ENCODE assay signal across 13 mouse cellular contexts in the genomic region with DNA sequence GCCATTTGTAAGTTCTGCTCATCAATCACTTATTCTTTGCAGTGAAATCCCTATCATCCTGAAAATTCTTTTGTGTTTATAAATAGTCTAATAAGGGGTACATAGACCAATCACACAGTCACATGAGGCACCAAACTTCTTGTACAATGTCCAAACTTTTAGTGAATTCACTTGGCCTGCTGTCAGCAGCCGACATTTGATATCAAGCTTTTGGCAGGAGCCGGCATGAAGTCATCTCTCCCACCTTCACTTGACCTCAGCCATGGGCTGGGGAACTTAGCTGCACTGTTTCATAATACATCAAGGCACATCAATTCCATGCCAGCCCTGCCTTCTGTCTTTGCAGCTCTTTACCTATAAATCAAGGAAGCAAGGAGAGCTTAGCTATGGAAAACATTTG.
DNase-seq lines count a peak whose midpoint lies in the region; ATAC-seq and TF ChIP-seq lines count a peak whose summit lies in the region.
"Had no signal": no experiment of that assay in that cellular context is flagged by ENCODE, and none has a peak within 500 bp of the region (broad histone marks: within the 10 kb centered on the region; RNA-seq: fewer than 3 reads in every experiment).

No protein-coding gene starts in this region.

- H3K27me3 ChIP-seq in liver, adult 2 months (ENCODE audit: control insufficient read depth, insufficient read depth, low read length) = no peaks in the 10 kb centered on the region
- H3K27me3 ChIP-seq in liver, postnatal 0 days (ENCODE audit: insufficient read depth, low read length) = no peaks in the 10 kb centered on the region
- no peaks in the 10 kb centered on the region for H3K27me3 ChIP-seq in heart, postnatal 0 days (ENCODE audit: control insufficient read depth, insufficient read depth, low read length)
- no peaks in the 10 kb centered on the region for H3K27me3 ChIP-seq in hindbrain, embryonic 12.5 days
- H3K27me3 ChIP-seq in hindbrain, embryonic 14.5 days (ENCODE audit: control insufficient read depth, insufficient read depth, low read length) = no peaks in the 10 kb centered on the region
- H3K27me3 ChIP-seq: stomach, embryonic 15.5 days had no signal

- no peak overlapping the region for H3K4me3 ChIP-seq in liver, adult 2 months (ENCODE audit: insufficient read depth, low read depth, low read length)
- H3K4me3 ChIP-seq in liver, postnatal 0 days (ENCODE audit: low read depth, low read length) = no peak overlapping the region
- no peak overlapping the region for H3K4me3 ChIP-seq in heart, postnatal 0 days (ENCODE audit: low read depth, low read length)
- no peak overlapping the region for H3K4me3 ChIP-seq in hindbrain, embryonic 12.5 days
- H3K4me3 ChIP-seq in hindbrain, embryonic 14.5 days (replicated peaks; ENCODE audit: low read length) = no peak overlapping the region
- H3K4me3 ChIP-seq: myocyte; stomach, embryonic 15.5 days had no signal

- no peaks in the 10 kb centered on the region for H3K9me3 ChIP-seq in liver, postnatal 0 days (ENCODE audit: low read length)
- H3K9me3 ChIP-seq in heart, postnatal 0 days (replicated peaks; ENCODE audit: control insufficient read depth, low read length) = no peaks in the 10 kb centered on the region
- no peaks in the 10 kb centered on the region for H3K9me3 ChIP-seq in hindbrain, embryonic 12.5 days (replicated peaks)
- no peaks in the 10 kb centered on the region for H3K9me3 ChIP-seq in hindbrain, embryonic 14.5 days (ENCODE audit: control insufficient read depth, low read length)
- H3K9me3 ChIP-seq: stomach, embryonic 15.5 days had no signal

- no peak overlapping the region for H3K4me2 ChIP-seq in liver, postnatal 0 days (ENCODE audit: low read depth, low read length)
- no peak overlapping the region for H3K4me2 ChIP-seq in heart, postnatal 0 days (ENCODE audit: low read depth, low read length)
- H3K4me2 ChIP-seq in hindbrain, embryonic 12.5 days (replicated peaks) = no peak overlapping the region
- no peak overlapping the region for H3K4me2 ChIP-seq in hindbrain, embryonic 14.5 days (replicated peaks)
- H3K4me2 ChIP-seq: stomach, embryonic 15.5 days had no signal

- DNase-seq in liver, adult 2 months (ENCODE audit: extremely low read depth, low read depth, low spot score) = peak; percentile 13
- DNase-seq in liver, postnatal 0 days = no peak
- DNase-seq in adrenal gland, postnatal 25 days = peak; percentile 9
- peak; percentile 27 for DNase-seq in gastrocnemius, postnatal 25 days
- peak; percentile 88 for DNase-seq in heart, postnatal 0 days (ENCODE audit: low spot score)
- no peak for DNase-seq in left cerebral cortex, adult 9 months (ENCODE audit: low spot score in 2 of 2)
- DNase-seq in hindbrain, embryonic 14.5 days (ENCODE audit: low spot score) = no peak
- DNase-seq: kidney, adult 11 months; liver; right cerebral cortex, adult 18-20 months had no signal

- H3K79me2 ChIP-seq in liver, adult 2 months (ENCODE audit: control insufficient read depth, insufficient read depth, low read length) = no peaks in the 10 kb centered on the region

- H3K4me1 ChIP-seq in liver, adult 2 months (ENCODE audit: control insufficient read depth, insufficient read depth, low read length) = no peaks in the 10 kb centered on the region
- H3K4me1 ChIP-seq in liver, postnatal 0 days (ENCODE audit: insufficient read depth) = no peaks in the 10 kb centered on the region
- H3K4me1 ChIP-seq in heart, postnatal 0 days (ENCODE audit: control insufficient read depth, insufficient read depth) = peaks cover 8% of the 10 kb centered on the region; the same call in 1 of the 2 replicates
- no peaks in the 10 kb centered on the region for H3K4me1 ChIP-seq in hindbrain, embryonic 12.5 days
- H3K4me1 ChIP-seq in hindbrain, embryonic 14.5 days (replicated peaks; ENCODE audit: control insufficient read depth, insufficient read depth, low read length) = no peaks in the 10 kb centered on the region
- H3K4me1 ChIP-seq: stomach, embryonic 15.5 days had no signal

- WGBS in liver, adult 2 months = 57% methylated on average over 2 of the region's 2 CpGs
- 65% methylated on average over 2 of the region's 2 CpGs for WGBS in liver, postnatal 0 days (ENCODE audit: insufficient replicate concordance)
- 24% methylated on average over 2 of the region's 2 CpGs for WGBS in heart, postnatal 0 days
- 83% methylated on average over 2 of the region's 2 CpGs for WGBS in hindbrain, embryonic 12.5 days
- 83% methylated on average over 2 of the region's 2 CpGs for WGBS in hindbrain, embryonic 14.5 days

- no peak for TF ChIP-seq EP300 in liver, postnatal 0 days (IDR thresholded peaks at IDR 0.05; ENCODE audit: low read depth)
- no peak for TF ChIP-seq EP300 in heart, postnatal 0 days (IDR thresholded peaks at IDR 0.05; ENCODE audit: low read depth)

- no peaks in the 10 kb centered on the region for H3K36me3 ChIP-seq in liver, adult 2 months (ENCODE audit: control insufficient read depth, insufficient read depth, low read length)
- no peaks in the 10 kb centered on the region for H3K36me3 ChIP-seq in liver, postnatal 0 days (replicated peaks; ENCODE audit: insufficient read depth, low read length)
- no peaks in the 10 kb centered on the region for H3K36me3 ChIP-seq in heart, postnatal 0 days (replicated peaks; ENCODE audit: control insufficient read depth, insufficient read depth, low read length)
- no peaks in the 10 kb centered on the region for H3K36me3 ChIP-seq in hindbrain, embryonic 12.5 days
- no peaks in the 10 kb centered on the region for H3K36me3 ChIP-seq in hindbrain, embryonic 14.5 days (replicated peaks; ENCODE audit: control insufficient read depth, insufficient read depth)
- H3K36me3 ChIP-seq: stomach, embryonic 15.5 days had no signal

- H3K27ac ChIP-seq in liver, adult 2 months (replicated peaks; ENCODE audit: insufficient read depth, low read depth, low read length) = no peak overlapping the region
- H3K27ac ChIP-seq in liver, postnatal 0 days (ENCODE audit: low read depth) = no peak overlapping the region
- peak overlapping the region; percentile 54 for H3K27ac ChIP-seq in heart, postnatal 0 days (ENCODE audit: low read depth)
- H3K27ac ChIP-seq in hindbrain, embryonic 12.5 days = no peak overlapping the region
- H3K27ac ChIP-seq in hindbrain, embryonic 14.5 days = no peak overlapping the region
- H3K27ac ChIP-seq: stomach, embryonic 15.5 days had no signal

- TF ChIP-seq CTCF in liver, adult 2 months (IDR thresholded peaks at IDR 0.05; ENCODE audit: low read depth, low read length) = no peak
- no peak for TF ChIP-seq CTCF in liver, postnatal 0 days (IDR thresholded peaks at IDR 0.05; ENCODE audit: low read depth)
- no peak for TF ChIP-seq CTCF in heart, postnatal 0 days (IDR thresholded peaks at IDR 0.05; ENCODE audit: low read depth)

- no peak overlapping the region for H3K9ac ChIP-seq in liver, adult 2 months (ENCODE audit: low read depth, low read length)
- H3K9ac ChIP-seq in liver, postnatal 0 days (replicated peaks) = no peak overlapping the region
- no peak overlapping the region for H3K9ac ChIP-seq in heart, postnatal 0 days (replicated peaks; ENCODE audit: low read depth, low read length)
- H3K9ac ChIP-seq in hindbrain, embryonic 12.5 days = no peak overlapping the region
- no peak overlapping the region for H3K9ac ChIP-seq in hindbrain, embryonic 14.5 days
- H3K9ac ChIP-seq: stomach, embryonic 15.5 days had no signal

- TF ChIP-seq POLR2A in liver, adult 2 months (IDR thresholded peaks at IDR 0.05; ENCODE audit: extremely low read depth, insufficient read depth, low read length) = no peak

- no peak for ATAC-seq in liver, postnatal 0 days
- ATAC-seq in heart, postnatal 0 days (ENCODE audit: insufficient read depth, low read depth) = peak; percentile 98
- no peak for ATAC-seq in hindbrain, embryonic 12.5 days (ENCODE audit: low FRiP score)
- no peak for ATAC-seq in hindbrain, embryonic 14.5 days (ENCODE audit: low FRiP score)

Comparison
In these comparisons a context has a peak if more than half of its experiments do, and no peak if none do; other contexts are left out.
1. DNase-seq: peak in liver, adult 2 months (single experiment), adrenal gland, postnatal 25 days (single experiment), gastrocnemius, postnatal 25 days (single experiment) and heart, postnatal 0 days (single experiment); none in liver, postnatal 0 days (single experiment), left cerebral cortex, adult 9 months (0 of 2) and hindbrain, embryonic 14.5 days (single experiment).